Mouse (Mus musculus) liver, postnatal 0 days (tissue): ENCODE data around the gene Samd14. TPM values are rescaled to one million over a fixed set of nuclear protein-coding genes. Genes with fewer than 3 reads are reported as not detected.
A peak's percentile ranks its signal among the peaks of the same experiment; 100 is the strongest.

Experiments
- ATAC-seq: fragments of 200-750 bp; cut with Nextera tagmentation; 2 replicates; pipeline ENCODE4 v1.8.0; 2017; ENCODE audit warnings: mild to moderate bottlenecking, moderate library complexity
- DNase-seq: peaks from one replicate; pipeline ENCODE4 v3.0.0-alpha.2; 2016
- H3K27ac ChIP-seq: fragments of 300-500 bp; sonication (generic); 2 replicates; pipeline ENCODE4 v1.5.1; 2014; ENCODE audit warnings: antibody characterized with exemption, moderate library complexity, mild to moderate bottlenecking, low read depth
- H3K27me3 ChIP-seq: fragments of 300-500 bp; sonication (generic); 2 replicates; pipeline ENCODE4 v1.6.1; 2014; ENCODE audit warnings: low read length, control low read depth, mixed read lengths; ENCODE audit not compliant: insufficient read depth
- H3K36me3 ChIP-seq: fragments of 300-500 bp; sonication (generic); replicated peaks from 2 replicates; pipeline ENCODE4 v1.6.1; 2014; ENCODE audit warnings: mild to moderate bottlenecking, control low read depth, low read length, moderate library complexity, mixed read lengths; ENCODE audit not compliant: insufficient read depth
- H3K4me1 ChIP-seq: fragments of 300-500 bp; sonication (generic); 2 replicates; pipeline ENCODE4 v1.6.1; 2014; ENCODE audit warnings: antibody characterized with exemption, mild to moderate bottlenecking, control low read depth; ENCODE audit not compliant: insufficient read depth
- H3K4me2 ChIP-seq: fragments of 300-500 bp; sonication (generic); 2 replicates; pipeline ENCODE4 v1.6.1; 2014; ENCODE audit warnings: low read depth, mild to moderate bottlenecking, low read length, moderate library complexity, mixed read lengths
- H3K4me3 ChIP-seq: fragments of 300-500 bp; sonication (generic); 2 replicates; pipeline ENCODE4 v1.5.1; 2014; ENCODE audit warnings: low read depth, low read length
- H3K9ac ChIP-seq: fragments of 300-500 bp; sonication (generic); replicated peaks from 2 replicates; pipeline ENCODE4 v1.6.1; 2014; ENCODE audit warnings: mild to moderate bottlenecking, moderate library complexity
- H3K9me3 ChIP-seq: fragments of 300-500 bp; sonication (generic); 2 replicates; pipeline ENCODE4 v1.6.1; 2016; ENCODE audit warnings: mild to moderate bottlenecking, control low read depth, low read length, mixed read lengths
- CTCF ChIP-seq: sonication (generic); IDR thresholded peaks from 2 replicates; pipeline ENCODE4 v1.5.1; 2016; ENCODE audit warnings: antibody characterized with exemption, low read depth
- EP300 ChIP-seq: IDR thresholded peaks from 2 replicates; pipeline ENCODE4 v1.6.1; 2016; ENCODE audit warnings: antibody characterized with exemption, low read depth, mild to moderate bottlenecking
- WGBS: fragments of 180-500 bp; shearing (Covaris S2); extraction: QIAGEN DNeasy Blood & Tissue Kit; methylation state at CpG from one replicate; pipeline ENCODE4 v1.1.7; 2014; ENCODE audit not compliant: insufficient replicate concordance; 5-methylcytosine and 5-hydroxymethylcytosine counted together
- polyA plus RNA-seq: library from polyadenylated mRNA; unstranded; fragments of >200 nt; fragmentation: Nextera tagmentation; extraction: Ambion mirVana; gene quantifications from 2 replicates; pipeline ENCODE4 v1.2.1, GENCODE M21; 2015

Gene Samd14
- polyA plus RNA-seq, 1 experiment from 2014 or later = 16.1 TPM

DNA sequence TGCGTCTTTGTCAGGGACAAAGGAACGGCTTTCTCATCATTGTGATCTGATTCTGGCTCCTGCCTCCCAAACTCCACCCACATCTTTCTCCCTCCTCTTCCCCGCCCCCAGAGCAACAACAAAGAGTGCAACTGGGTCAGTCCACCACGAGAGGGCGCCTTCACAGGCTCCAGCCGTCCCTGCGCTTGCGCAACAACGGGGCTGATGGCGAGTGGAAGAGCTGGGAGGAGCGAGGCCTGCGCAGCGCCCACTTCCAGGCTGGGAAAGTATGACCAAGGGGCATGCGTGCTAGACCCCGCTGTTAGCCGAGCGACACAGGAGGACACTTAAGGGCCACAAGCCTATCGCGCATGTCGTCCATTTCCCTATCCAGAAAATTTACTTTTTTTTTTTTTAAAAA lies 30.7 kb upstream of the Samd14 start:
- DNase-seq = peak; percentile 97
- H3K4me1 ChIP-seq = peaks cover 8% of the 10 kb centered on the region
- peak overlapping the region; percentile 65 for H3K4me2 ChIP-seq
- TF ChIP-seq CTCF (peak; percentile 100), EP300 (0 out of 2 replicates have a peak, but pooled peaks have one; percentile 32)
- no peaks in the 10 kb centered on the region for H3K27me3 ChIP-seq
- H3K36me3 ChIP-seq = no peaks in the 10 kb centered on the region
- H3K9ac ChIP-seq = no peak overlapping the region
- ATAC-seq = peak; percentile 92
- H3K9me3 ChIP-seq = no peaks in the 10 kb centered on the region
- H3K27ac ChIP-seq = no peak overlapping the region
- H3K4me3 ChIP-seq = peak overlapping the region; percentile 26
- WGBS = under 1% methylated on average over 20 of the region's 20 CpGs

DNA sequence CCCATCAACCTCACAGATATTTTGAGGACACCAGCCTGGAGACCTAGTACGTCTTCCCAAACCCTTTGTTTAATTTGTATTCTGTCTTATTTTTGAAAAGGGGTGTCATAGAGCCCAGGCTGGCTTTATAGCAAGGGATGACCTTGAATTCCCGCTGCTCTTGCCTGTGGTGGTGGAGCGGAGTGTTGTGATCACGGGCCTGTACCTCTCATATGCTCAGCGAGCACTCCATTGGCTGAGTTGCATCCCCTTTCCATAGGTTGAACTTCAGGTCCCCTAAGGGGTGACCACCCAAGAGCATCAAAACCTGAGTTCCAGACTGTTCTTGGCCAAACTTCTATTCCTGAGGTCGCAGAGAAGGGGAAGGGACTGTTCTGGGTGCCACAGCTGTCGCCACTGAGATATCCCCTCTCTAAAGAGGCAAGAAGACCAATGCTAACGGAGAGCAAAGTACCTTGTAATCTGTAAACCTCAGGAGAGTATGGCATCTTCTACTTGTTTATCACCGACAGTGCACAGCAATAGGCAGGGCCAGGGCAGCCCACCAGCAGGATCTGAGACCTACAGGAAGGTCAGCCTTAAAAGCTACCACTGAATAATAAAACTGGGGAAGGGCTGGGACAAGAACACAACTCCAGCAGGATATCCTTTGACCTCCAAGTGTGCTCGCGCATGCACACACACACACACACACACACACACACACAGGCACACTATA lies 30.1 kb upstream of the Samd14 start:
- Histone ChIP-seq H3K27ac (no peak overlapping the region), H3K4me1 (peaks cover 13% of the 10 kb centered on the region), H3K9me3 (no peaks in the 10 kb centered on the region), H3K9ac (no peak overlapping the region), H3K27me3 (no peaks in the 10 kb centered on the region), H3K4me2 (peak overlapping the region; percentile 65), H3K4me3 (peak overlapping the region; percentile 26; the same call in 1 of the 2 replicates), H3K36me3 (no peaks in the 10 kb centered on the region)
- TF ChIP-seq CTCF = no peak
- TF ChIP-seq EP300 = 0 out of 2 replicates have a peak, but pooled peaks have one; percentile 19
- 65% methylated on average over 11 of the region's 11 CpGs for WGBS
- ATAC-seq (peak; percentile 47), DNase-seq (no peak)

DNA sequence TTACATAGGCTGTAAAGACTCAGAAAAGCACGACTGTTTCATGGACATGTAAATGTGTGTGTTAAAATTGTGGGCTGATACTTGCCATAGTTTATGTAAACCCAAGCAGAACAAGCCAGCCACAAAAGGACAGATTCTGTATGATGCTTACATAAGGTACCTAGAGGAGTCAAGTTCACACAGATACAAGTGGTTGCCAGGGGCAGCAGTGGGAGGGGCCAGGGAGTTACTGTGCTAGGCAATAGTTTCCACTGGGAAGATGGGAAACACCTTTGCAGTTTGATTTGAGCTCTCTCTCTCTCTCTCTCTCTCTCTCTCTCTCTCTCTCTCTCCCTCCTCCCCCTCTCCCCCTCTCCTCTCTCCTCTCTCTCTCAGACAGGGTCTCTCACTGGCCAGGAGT lies 24.5 kb upstream of the Samd14 start:
- Histone ChIP-seq H3K9ac (no peak overlapping the region), H3K27ac (no peak overlapping the region), H3K4me3 (no peak overlapping the region), H3K4me1 (peaks cover 39% of the 10 kb centered on the region), H3K4me2 (no peak overlapping the region), H3K36me3 (no peaks in the 10 kb centered on the region), H3K27me3 (no peaks in the 10 kb centered on the region), H3K9me3 (no peaks in the 10 kb centered on the region)
- ATAC-seq (no peak), DNase-seq (no peak)
- 38% methylated on average over 1 of the region's 1 CpGs for WGBS
- TF ChIP-seq CTCF (no peak), EP300 (no peak)

DNA sequence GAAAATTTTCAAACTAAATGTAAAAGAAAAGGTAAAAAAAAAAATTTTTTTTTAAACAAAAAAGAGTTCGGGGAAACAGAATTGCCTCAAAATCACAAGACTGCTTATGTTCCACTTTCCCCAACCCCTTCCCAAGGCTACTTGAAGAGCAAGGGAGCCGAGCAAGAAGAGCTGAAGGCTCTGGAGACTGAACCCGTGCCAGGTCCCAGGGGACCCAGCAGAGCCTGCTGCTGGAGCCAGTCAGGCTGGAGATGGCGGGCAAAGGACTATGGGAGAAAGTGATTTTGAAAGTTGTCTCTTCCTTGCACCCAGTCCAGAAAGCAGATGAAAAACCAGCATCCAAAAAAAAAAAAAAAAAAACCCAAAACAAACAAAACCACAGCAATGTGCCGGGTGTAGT lies 23.9 kb upstream of the Samd14 start:
- H3K36me3 ChIP-seq = no peaks in the 10 kb centered on the region
- no peaks in the 10 kb centered on the region for H3K27me3 ChIP-seq
- H3K9me3 ChIP-seq = no peaks in the 10 kb centered on the region
- no peak for DNase-seq
- H3K4me1 ChIP-seq = peaks cover 44% of the 10 kb centered on the region
- ATAC-seq = no peak
- TF ChIP-seq EP300 (no peak), CTCF (no peak)
- no peak overlapping the region for H3K4me3 ChIP-seq
- no peak overlapping the region for H3K27ac ChIP-seq
- no peak overlapping the region for H3K9ac ChIP-seq
- WGBS = 73% methylated on average over 5 of the region's 5 CpGs
- H3K4me2 ChIP-seq = no peak overlapping the region

DNA sequence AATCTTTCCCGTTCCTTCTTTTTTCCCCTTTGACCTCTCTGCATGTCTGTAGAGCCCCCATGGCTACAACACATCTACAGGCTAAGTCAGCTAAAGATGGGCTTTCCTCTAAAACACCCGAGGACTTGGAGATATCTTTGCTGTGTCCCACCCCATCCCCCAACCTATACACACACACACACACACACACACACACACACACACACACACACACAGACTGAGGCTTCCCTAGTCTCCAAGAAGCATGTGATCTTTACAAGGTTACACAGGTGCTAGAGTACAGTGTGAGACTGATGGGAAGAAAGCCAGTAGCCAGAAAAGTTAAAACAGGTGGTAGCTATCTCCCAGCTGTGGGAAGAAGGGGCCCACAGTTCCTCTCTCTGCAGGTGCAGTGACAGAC lies 23.2 kb upstream of the Samd14 start:
- H3K4me1 ChIP-seq = peaks cover 44% of the 10 kb centered on the region
- DNase-seq (no peak), ATAC-seq (no peak)
- 46% methylated on average over 2 of the region's 2 CpGs for WGBS
- H3K27me3 ChIP-seq = no peaks in the 10 kb centered on the region
- no peaks in the 10 kb centered on the region for H3K36me3 ChIP-seq
- no peak for TF ChIP-seq EP300
- TF ChIP-seq CTCF = no peak
- H3K9me3 ChIP-seq = no peaks in the 10 kb centered on the region
- no peak overlapping the region for H3K4me3 ChIP-seq
- no peak overlapping the region for H3K9ac ChIP-seq
- H3K4me2 ChIP-seq = no peak overlapping the region
- H3K27ac ChIP-seq = no peak overlapping the region

DNA sequence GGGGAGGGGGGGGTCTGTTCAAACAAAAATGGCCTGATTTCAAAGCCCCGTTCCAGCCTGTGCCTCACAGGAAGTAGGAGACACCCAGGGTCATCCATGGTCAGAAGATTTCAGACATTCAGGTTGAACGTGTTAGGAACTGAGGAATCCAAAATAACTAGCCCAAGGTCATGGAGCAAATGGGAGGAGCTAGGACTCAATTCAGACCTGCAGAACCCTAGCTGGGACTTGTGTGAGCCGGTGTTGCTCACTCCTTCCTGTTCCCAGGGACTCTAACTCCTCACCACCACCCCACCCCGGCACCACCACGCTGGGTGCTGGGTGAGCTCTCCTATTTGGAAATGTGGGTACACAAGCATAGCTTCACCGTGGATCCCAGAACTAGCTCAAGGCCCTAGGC lies 22.3 kb upstream of the Samd14 start:
- H3K27me3 ChIP-seq = no peaks in the 10 kb centered on the region
- ATAC-seq (no peak), DNase-seq (no peak)
- H3K4me1 ChIP-seq = peaks cover 48% of the 10 kb centered on the region
- no peaks in the 10 kb centered on the region for H3K9me3 ChIP-seq
- peak overlapping the region; percentile 20 for H3K4me2 ChIP-seq
- no peak overlapping the region for H3K4me3 ChIP-seq
- no peaks in the 10 kb centered on the region for H3K36me3 ChIP-seq
- peak overlapping the region; percentile 49; the same call in 1 of the 2 replicates for H3K27ac ChIP-seq
- WGBS = 50% methylated on average over 6 of the region's 6 CpGs
- TF ChIP-seq CTCF = no peak
- no peak for TF ChIP-seq EP300
- H3K9ac ChIP-seq = peak overlapping the region; percentile 30; the same call in 1 of the 2 replicates
